Mouse (Mus musculus) bone marrow macrophage, adult 2 months (primary cell): ENCODE data around the gene Cdk19.

Experiments
- CTCF ChIP-seq: IDR thresholded peaks from 2 replicates; pipeline ENCODE4 v1.5.1; 2012; ENCODE audit warnings: low read depth, mild to moderate bottlenecking, low read length, moderate library complexity
- POLR2A ChIP-seq: IDR thresholded peaks from 2 replicates; pipeline ENCODE4 v1.6.1; 2012; ENCODE audit warnings: mild to moderate bottlenecking, low read depth, low read length, borderline replicate concordance

- no peak for TF ChIP-seq POLR2A
- TF ChIP-seq CTCF, result no peak
Measured at GRCm38 (mm10) chr10:40469145-40469544, 129.8 kb downstream of the Cdk19 start.
